Mouse (Mus musculus): Measurements from ENCODE around the gene Pdcd10.

Gene Pdcd10

DNA sequence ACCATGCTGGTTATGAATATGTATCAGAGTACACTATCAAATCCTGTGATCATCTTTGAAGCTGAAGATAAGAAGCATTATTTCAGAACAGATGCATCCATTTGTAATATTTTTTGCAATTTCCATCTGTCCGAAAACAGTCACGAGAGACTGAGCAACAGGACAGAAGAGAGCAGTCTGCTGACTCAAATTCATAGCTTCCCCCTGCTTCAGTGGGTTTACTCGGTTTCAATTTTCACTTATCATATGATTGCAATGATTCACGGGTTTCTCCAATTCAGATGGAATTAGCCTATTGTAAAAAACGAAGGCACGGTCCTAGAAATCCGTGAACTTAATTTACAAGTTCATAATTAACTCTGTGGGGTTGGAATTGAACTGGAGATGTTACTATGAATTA, 88.5 kb downstream of the Pdcd10 start:
- DNase-seq = no peak

Measured in spleen, adult 18-20 months (tissue).